Mouse (Mus musculus): ENCODE data around the gene Shisa6.
"Not testable (repeated sequence)": the region's sequence is repeated elsewhere in the genome, so short reads cannot be mapped to it uniquely, and the experiment has no call there.

Gene Shisa6

DNA sequence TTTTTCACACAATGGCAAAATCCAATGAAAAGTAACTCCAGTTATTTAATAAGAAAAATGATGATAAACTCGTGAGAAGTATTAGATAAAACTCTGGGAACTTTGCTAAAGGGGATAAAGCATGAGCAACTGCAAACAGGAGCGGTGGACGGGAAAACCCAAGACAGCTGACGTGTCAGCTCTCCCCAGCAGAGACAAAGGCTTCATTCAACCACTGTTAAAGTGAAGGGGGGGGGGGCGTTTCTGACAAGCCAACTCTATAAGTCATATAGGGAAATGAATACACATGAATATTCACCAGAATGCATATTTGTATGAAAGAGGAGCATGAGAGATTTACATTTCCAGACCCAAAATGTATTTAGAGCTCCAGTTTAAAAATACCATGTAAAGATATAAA, 83.1 kb downstream of the Shisa6 start:
- peak; percentile 17 for DNase-seq

DNA sequence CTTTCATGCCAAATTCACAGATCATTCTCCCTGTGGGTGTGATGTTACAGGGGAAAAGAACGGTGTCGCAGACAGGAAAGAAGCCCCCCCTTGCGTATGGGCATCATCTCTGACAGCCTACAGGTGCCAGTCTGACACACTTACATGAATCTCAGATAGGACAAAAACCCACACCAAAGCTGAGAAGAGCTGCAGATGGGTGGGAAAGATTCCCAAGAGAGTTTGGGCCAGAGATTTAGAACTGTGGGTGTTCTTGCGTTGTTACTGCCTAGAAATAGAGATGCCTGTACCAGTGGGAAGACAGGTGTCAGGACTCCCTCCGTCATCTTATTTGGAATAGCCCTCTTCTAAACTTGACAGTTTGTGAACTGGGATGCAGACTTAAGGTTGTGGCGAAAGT, 99.6 kb downstream of the Shisa6 start:
- DNase-seq = no peak

DNA sequence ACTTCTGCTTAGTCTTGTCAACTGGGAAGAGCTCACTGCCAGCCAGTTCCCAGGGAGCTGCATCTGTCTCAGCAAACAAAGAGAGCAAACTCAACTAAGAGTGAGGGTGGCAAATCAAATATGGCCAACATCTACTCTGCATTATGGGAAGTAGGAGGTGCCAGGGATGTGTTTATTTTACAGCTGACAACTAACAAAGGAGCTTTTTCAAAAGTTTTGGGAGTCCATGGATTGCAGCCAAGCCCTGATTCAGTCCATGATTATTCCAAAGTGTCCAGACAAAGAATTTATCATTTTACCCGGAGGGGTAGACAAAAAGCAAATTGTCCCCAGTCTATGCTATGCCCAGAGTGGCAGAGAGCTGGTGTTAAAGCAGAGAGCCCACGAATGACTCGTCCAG, 107.5 kb downstream of the Shisa6 start:
- no peak for DNase-seq

DNA sequence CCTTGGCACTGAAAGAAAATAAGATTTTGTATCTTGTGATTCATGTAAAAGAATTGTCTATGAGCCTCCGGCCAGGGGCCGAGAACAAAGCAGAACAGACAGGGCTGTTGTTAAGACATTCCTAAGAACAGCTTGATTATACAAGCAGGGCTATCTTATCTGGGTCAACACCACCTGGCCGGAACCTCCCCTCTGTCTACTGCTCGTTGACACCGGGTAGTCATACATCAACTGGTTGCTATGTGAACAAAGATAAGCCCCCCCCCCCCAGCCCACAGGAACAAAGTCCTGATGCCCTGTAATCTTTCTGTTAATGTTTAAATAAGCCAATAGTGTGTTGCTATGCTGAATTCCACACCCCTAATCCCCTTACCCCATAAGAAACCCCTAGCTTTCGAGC, 117.0 kb downstream of the Shisa6 start:
- DNase-seq = not testable (repeated sequence)

DNA sequence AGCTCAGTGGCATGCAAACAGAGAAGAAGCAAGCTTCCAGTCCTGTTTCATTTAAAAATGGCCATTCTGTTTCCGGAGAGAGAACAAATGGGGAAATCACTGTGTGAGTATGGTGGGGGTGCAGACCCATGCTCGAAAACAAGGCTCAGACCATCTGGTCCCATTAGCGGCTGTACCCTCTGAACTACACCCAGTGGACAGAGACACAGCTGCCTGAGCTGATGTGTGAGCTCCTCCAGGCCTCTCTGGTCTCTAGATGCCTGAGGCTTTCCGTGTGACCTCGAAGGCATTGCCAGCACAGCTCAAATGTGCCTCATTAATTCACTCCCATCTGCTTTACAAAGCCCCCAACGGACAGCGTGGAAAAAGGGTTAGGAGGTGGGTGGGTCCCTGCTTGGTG, 125.7 kb downstream of the Shisa6 start:
- DNase-seq = peak; percentile 52

- DNase-seq = no peak
Observed at GRCm38 (mm10) chr11:66387561-66387960, 138.2 kb downstream of the Shisa6 start.

GRCm38 (mm10) chr11:66371796-66372195, 154.0 kb downstream of the Shisa6 start:
- DNase-seq = peak; percentile 4

DNA sequence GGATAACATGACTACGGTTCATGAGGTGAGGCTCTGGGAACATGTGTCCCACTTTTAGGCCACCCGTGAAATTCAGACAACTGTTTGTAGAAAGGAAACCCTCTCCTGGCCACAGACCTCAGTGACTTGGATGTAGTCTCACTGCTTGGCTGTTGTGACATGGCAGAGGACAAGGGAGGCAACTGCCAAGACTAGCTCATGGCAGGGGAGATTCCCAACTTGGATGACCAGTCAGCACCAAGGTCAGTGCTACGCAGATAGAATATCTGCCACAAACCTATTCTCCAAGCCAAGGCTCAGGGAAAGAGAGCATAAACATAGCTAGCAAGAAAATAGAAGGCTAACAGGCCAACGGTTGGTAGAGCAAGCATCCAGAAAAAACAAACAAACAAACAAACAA, 156.0 kb downstream of the Shisa6 start:
- DNase-seq = no peak

DNA sequence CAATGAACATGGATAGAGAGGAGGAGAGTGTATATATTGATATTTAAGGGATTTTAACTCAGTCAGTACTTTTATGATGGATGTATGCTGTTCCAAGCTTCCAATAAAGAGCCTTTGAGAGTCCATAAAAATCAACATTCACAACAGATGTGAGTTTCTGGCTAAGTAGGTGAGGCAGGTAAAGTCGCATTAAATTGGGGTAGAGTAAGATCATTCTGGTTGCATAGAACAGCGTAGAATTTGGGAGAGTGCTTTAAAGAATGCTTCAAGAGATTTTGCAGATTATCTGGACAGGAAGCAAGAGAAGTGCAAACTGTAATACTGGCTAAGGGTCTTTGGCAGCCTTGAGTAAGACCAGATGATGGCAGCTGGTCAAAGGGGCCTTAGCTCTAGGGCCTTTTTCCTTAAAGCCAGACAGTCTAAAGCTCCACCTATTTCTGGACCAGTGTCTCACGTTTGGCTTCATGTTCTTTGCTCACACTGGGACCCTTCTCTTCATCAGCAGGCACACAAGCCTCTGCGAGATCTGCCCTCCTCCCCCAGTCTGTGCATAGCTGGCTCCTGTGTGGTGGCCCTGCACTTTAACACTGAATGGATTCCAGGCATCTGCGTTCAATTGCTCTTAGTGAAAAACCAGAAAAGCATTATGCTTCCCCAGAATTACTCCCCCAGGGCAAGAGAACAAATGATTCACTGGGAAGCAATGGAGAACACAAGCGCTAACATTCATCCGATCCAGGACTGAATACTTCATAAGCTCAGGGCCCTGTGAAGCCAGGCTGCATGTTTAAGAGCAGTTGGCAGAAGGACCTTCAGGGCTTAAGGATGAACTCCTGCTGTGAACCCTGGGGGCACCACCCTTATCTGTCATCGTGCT, 158.7 kb downstream of the Shisa6 start:
- peak; percentile 23 for DNase-seq

DNA sequence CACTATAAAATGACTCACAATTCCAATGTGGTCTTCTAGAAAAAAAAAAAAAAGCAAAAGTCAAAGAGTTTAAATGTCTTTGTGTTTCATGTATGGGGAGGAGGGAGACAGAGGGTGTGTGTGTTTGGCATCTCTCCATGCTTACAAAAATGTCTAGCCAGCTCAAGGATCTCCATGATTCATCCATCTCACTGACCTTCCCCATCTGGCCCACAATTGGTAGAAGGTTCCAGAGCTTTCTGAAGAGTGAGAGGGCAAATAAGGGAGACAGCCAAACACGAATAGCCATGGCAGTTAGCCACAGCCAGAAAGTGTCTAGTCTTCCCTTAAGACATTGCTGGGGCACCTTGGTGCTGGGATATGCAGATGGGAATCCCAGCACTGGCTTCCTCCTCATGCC, 166.0 kb downstream of the Shisa6 start:
- DNase-seq = no peak

DNA sequence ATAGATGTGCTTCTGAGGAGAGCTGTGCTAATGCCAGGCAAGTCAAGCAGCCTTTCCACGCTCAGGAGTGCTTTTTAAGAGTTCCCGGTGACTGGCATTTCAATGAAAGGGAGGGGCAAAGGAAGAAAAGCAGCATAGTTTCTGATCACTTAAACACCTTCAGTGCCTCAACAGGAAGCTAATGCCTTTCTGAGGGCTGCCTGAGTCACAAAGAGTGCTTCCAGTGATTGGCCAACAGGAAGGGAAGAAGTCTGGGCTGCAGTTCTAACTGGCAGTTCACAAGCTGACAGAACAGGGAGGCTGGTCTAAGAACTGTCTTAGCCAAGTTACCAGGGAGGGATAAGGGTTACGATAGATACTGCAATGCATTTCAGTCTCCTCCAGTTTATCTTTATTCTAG, 180.9 kb downstream of the Shisa6 start:
- DNase-seq = no peak

DNA sequence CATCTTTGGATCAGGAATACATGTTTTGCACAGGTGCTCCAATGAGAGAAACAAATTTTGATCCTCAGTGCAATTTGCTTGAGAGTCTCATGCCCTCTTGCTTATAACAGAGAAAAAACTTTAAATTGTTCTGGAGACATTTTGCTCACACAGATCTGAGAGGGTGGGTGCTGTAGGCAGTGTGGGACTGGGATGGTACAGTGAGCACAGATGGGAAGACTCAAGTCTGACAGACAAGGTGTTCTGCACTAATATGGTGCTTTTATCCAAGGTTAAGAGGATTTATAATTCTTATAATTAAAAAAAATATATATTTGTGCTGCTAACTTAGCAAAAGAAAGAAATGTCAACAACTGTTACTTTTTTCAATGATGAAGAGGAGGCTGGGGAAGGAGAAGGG, 189.5 kb downstream of the Shisa6 start:
- DNase-seq = no peak

- no peak for DNase-seq
Observed at GRCm38 (mm10) chr11:66312764-66313163, 213.0 kb downstream of the Shisa6 start.

DNA sequence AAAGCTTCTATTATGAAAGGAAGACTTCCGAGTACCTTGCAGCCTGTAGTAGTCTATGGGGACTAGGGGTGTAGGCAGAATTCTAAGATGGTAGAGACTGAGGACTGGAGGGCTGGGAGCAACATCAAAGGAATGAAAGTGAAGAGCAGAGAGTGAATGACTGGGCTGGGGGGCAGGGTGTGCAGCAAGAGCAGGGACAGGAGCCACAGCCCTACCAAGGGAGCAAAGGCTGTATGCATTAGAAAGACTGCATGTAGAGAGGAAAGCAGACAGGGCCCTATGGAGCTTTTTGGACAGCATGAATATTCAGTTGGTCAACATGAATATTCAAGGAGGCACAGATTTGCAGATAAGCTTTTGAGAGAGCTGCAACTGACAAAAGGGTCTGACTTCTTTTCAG, 221.4 kb downstream of the Shisa6 start:
- DNase-seq = no peak

DNA sequence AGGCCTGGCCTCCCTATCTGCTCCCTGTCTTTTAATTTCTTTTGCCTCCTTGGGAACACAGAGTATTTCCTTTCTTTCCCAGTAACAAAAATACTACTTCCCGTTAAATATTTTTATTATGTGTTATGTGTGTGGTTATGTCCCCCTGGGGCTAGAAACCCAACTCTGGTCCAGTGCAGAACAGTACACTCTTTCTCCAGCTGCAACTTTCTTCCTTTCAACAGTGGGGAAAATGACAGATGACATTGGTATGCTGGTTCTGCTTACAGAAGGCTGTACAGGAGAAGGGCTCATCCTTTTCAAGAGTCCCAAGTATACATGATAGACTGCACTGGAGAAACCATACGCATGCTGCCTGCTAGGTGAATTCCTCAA, 251.1 kb downstream of the Shisa6 start:
- no peak for DNase-seq

DNA sequence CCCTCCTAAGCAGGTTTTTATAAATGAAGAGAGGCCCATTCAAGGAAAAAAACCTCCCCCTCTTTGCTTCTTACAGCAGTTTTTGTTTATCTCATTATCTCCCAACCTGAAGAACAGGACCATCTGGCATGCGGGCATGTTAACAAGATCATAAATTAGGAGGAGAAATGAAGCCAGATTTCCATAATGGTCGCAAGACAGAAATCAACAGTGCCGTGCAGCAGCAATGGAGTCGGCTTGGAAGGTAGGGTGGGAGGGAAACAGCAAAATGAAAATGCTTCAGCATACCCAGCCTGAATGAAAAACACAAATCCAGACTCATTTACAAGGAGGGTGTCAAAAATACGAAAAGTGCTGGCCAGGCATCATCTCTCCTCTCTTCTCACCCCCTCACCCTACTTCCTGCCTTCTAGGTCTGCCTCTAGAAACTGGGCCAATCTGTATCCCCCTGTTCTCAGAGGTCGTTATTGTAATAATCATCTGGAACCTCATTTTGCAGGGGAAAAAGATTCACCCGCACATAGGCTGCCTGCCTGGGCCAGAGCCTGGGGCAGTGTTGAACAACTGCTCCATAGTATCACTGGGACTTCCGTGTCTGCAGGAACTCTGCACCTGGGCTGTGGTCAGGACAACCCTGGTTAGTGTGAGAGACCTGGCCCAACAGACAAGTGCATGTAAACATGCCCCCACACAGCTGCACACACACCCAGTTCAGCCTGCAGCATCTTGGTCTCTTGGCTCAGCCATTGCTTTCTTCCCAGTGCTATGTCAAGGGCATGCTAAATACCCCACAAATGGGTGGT, 251.7 kb downstream of the Shisa6 start:
- peak; percentile 13 for DNase-seq

DNA sequence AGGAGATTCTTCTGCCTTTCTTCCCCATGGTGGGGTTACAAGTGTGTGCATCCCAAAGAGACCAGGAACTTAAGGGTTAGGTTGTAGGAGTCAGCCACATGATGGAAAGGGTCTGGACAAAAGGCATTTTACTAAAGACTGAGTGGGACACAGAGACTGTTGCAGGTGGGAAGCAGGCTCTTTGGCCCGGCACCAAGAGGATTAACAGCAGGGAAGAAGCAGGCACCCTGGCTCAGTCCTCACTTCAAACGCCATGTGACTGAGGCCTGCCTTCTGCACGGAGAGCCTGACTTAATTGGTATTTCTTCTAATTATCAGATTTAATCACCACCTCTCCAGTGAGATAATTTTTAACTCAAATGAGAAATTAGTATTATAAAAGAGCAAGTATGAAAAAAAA, 258.7 kb downstream of the Shisa6 start:
- no peak for DNase-seq

GRCm38 (mm10) chr11:66265336-66265990, 260.3 kb downstream of the Shisa6 start:
- no peak for DNase-seq

- DNase-seq = no peak
Observed at GRCm38 (mm10) chr11:66260205-66260604, 265.6 kb downstream of the Shisa6 start.

GRCm38 (mm10) chr11:66258851-66259250, 266.9 kb downstream of the Shisa6 start:
- peak; percentile 65 for DNase-seq

- DNase-seq = no peak
Observed at GRCm38 (mm10) chr11:66247115-66247514, 278.6 kb downstream of the Shisa6 start.

- DNase-seq = no peak
Observed at GRCm38 (mm10) chr11:66236557-66236956, 289.2 kb downstream of the Shisa6 start.

DNA sequence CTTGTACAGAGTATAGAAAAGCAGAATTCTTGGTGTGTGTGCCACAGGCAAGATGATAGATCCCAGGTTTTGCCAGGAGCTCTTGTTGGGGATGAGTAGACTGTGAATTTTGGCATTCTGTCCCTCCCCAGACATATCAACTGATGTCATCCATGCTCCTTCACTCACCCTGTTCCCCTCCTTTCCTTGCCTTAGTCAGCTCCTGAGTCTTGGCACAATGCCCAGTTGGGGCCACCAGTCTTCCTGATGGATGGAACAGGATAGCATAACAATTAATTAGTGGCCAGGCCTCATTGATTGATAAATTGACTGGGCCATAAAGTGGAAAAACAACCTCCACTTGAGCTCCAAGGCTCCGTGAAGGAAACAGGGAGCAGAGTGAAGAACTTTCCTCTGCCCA, 292.9 kb downstream of the Shisa6 start:
- peak; percentile 24 for DNase-seq

GRCm38 (mm10) chr11:66222133-66222532, 303.6 kb downstream of the Shisa6 start:
- no peak for DNase-seq
